Mouse (Mus musculus) liver, adult 2 months (tissue): Measurements from ENCODE around the gene Ttc21a.

Source experiments
- CTCF ChIP-seq: fragments of 200-500 bp; IDR thresholded peaks from 2 replicates; pipeline ENCODE4 v1.5.1; 2011; ENCODE audit warnings: low read depth, low read length, control low read depth
- POLR2A ChIP-seq: fragments of 200-500 bp; IDR thresholded peaks from 2 replicates; pipeline ENCODE4 v1.6.1; 2011; ENCODE audit warnings: low read length, control low read depth; ENCODE audit not compliant: insufficient read depth; ENCODE audit errors: extremely low read depth

DNA sequence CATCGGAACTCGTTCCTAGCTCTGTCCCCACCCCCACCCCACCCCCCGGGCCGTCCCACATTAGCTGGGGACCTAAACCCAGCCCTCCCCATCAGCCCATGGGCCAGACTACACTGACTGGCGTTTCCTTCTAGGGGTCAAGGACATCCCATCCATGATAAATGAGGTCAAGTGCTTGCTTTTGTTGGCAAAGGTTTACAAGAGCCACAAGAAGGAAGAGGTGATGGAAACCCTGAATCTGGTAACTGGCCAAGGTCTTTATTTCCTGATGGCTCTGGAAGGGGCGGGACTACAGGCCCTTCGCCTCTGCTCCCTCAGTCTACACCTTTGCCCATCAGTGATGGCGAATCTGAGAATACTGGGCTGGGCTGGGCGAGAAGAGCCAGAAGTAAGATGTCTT, 21.4 kb downstream of the Ttc21a start:
- TF ChIP-seq POLR2A (no peak), CTCF (no peak)
